Mouse (Mus musculus) inflammation-experienced regulatory T-cells, adult 6 months (primary cell): Measurements from ENCODE around the gene Snapin. TPM values are rescaled to one million over a fixed set of nuclear protein-coding genes. Genes with fewer than 3 reads are reported as not detected.

Experiments
- ATAC-seq: one replicate; pipeline ENCODE4 v1.8.0; 2017
- polyA plus RNA-seq, 3 experiments: library from polyadenylated mRNA; unstranded; fragments of 100-300 nt; shearing (Covaris generic); gene quantifications; one replicate each; pipeline ENCODE4 v1.2.1; 2017

Gene Snapin
- polyA plus RNA-seq, 3 experiments from 2014 or later: 53.6 to 73.0 (median 71.1) TPM

DNA sequence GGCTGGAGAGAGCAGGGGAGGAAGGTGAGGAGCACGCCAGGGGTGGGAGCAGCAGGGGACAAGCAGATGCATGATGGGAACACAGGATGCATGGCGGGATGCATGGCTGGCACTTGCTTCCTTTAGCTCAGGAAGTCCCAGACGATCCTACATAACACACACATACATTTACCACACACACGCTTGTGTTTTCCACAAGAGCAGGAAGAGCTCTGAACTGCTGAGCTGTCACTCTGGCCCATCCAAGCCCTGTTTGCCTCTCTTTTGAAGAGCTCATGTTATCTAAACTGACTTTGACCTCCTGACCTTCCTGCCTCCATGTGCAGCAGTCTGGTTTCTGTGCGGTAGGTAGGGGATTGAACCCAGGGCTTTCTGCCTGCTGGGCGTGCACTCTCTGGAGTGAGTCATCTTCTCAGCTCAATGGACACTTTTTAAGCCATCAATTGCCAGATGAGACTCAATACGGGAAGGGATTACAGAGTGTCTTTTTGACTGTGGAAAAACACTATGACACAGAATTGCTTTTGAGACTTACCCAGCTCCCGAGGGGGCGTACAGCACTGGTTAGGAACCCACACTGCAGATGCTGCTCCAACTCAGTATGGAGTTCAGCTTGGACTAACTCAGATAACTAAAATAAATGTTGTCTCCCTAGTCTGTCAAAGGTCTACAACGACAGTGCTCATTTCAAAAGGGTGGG lies 39.3 kb downstream of the Snapin start:
- peak; percentile 14 for ATAC-seq

DNA sequence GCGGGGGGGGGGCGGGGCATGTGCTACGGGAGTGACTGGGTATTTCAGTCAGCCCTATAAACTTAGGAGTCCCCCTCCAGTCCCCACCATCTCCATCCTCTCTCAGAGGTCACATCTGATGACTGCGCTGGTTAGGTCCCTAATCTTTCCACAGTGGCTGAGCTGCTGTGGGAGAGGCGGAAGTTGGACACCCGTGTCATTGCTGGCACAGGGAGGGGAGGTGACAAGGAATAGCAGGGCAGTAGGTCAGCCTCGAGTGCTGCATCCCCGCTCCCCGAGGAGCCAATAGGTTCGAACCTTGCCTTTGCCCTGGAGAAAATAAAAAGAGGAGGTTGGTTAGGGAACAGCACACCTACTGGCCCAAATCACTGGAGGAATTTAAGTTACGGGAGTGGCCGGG lies 40.0 kb downstream of the Snapin start:
- ATAC-seq: no peak

DNA sequence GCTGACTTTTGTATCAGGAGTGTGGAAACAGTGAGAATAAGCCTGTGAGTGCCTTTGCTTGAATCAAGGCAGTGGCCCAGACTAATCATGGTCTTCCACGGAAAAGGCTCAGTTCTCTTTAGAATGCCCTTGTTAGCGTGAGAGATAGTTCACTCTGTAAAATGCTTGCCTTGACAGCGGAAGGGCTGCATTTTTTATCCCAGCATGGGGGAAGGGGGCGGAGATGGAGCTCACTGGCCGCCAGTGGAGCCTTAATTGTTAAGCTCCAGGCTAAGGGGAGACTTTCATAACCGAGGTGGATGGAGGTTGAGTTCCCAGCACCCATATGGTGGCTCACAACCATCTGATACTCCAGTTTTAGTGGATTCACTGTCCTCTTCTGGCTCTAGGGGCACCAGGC lies 42.2 kb downstream of the Snapin start:
- no peak for ATAC-seq

DNA sequence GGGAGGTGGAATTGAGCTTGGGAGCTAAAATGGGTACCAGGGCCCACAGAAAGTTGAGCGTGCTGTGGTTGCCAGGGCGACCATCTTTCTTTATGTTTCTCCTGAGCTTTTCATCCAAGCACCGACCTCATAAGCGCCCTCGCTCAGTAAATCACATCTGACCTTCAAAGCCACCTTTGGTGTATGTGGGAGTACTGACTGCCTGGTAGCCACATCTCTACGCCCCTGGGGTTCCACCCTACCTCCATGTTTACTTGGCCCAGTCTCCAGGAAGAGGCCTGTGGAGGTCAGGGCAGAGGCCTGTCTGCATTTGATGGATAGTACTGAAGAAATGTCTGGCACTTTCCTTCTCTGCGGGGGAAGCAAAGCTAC lies 43.7 kb downstream of the Snapin start:
- ATAC-seq: no peak

DNA sequence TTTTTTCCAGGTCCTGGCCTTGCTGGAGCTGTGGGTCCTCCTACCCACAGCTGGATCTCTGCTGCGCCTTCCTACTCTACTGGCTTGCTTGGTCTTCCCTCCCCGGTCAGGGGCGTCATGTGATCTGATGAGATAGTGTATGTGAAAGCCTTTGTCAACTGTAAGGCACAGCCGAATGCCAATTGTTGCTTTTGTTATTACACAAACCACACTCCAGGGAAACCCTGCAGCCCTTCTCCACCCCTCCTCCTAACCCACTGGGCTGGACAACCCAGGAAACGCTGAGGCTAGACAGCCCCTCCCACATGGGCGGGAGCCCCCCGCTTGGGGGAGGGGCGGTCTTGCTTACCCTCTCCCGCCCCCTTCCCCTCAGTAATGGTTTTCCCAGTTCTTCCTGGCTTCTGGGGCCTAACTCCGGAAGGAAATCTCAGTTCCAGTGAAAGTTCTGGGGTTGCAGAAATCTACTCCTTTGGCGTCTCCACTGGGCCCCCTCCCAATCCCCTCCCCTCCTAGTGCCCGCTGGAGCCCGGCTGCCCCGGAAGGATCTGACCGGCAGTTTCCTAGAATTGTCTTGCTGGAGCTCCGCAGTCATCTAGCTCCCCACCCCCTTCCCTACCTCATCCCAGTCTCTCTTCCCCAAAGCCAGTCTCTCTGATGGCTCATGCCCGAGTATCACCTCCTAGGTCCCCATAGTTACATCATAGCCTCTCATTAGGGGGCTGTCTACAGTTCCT lies 44.3 kb downstream of the Snapin start:
- peak; percentile 28 for ATAC-seq

DNA sequence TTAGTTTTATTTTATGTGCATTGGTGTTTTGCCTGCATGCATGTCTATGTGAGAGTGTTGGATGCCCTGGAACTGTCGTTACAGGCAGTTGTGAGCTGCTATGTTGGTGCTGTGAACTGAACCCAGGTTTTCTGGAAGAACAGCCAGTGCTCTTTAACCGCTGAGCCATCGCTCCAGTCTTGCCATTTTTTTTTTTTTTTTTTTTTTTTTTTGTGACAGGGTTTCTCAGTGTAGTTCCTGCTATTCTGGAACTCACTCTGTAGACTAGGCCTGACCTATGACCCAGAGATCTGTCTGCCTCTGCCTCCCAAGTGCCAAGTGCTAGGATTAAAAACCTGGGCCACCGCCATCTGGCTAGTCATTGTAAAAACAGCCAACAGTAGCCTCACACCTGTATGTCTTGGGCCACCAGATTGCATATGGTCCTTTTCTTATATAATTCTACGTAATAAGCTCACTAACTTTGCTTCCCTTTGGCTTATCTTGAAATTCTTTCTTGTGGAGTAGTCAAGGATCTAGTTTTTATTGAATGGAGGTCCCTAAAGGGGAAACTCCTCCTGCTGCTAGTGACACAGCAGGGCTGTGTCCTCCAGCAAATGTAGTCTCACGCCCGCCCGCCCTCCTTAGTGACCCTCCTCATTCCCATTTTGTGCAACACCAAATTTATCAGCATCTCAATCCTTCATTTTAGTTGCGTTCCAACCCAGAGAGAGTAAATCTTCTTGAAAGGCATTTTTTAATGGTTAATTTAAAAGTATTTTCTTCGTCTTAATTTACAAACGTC lies 45.2 kb downstream of the Snapin start:
- no peak for ATAC-seq

DNA sequence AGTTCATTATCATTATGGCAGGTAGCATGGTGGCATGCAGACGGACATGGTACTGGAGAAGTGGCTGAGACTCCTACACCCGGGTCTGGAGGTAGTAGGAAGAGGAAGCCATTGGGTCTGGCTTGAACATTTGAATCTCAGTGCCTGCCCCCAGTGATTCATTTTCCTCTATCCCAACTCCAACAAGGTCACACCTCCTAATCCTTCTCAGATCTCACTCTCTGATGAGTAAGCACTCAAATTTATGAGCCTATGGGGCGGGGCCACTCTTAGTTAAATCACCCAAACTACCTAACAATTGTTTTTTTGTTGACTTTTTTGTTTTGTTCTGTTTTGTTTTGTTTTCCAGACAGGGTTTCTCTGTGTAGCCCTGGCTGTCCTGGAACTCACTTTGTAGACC lies 46.9 kb downstream of the Snapin start:
- no peak for ATAC-seq

DNA sequence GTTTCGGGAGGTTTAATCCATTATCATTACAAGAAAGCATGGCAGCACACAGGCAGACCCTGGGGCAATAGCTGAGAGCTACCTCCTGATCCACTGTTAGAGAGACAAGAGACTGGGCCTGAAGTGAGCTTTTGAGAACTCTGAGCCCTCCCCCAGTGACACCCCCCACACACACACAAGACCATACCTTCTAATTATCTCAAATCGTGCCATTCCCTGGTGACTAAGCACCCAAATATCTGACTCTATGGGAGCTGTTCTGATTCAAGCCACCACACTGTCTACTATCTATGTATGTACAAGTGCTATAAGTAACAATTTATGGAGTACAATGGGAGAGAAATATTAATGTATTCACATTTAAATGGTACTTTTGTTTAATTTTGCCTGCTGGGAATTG lies 50.1 kb downstream of the Snapin start:
- no peak for ATAC-seq

Other genes starting within 250 kb of the Snapin start
- gene Creb3l4, start 247.5 kb downstream of the Snapin start, polyA plus RNA-seq: not detected
- 10 to 100 TPM; 35.0 to 72.7 (median 59.5) TPM for gene Slc39a1, start 242.9 kb downstream of the Snapin start, polyA plus RNA-seq
- gene Crtc2, start 236.9 kb downstream of the Snapin start, polyA plus RNA-seq: 10 to 100 TPM; 35.6 to 48.0 (median 37.0) TPM
- gene Dennd4b, start 225.8 kb downstream of the Snapin start, polyA plus RNA-seq: 10 to 100 TPM; 19.6 to 25.8 (median 24.2) TPM
- gene Gatad2b, start 197.9 kb downstream of the Snapin start, polyA plus RNA-seq: 10 to 100 TPM; 14.9 to 34.0 (median 28.3) TPM
- under 1 TPM in 1 of 3 experiments, not detected in 2; 0.31 TPM for gene Slc27a3, start 101.1 kb downstream of the Snapin start, polyA plus RNA-seq
- 10 to 100 TPM; 15.6 to 18.0 (median 17.6) TPM for gene Ints3, start 57.4 kb downstream of the Snapin start, polyA plus RNA-seq
- not detected for gene Npr1, start 25.2 kb downstream of the Snapin start, polyA plus RNA-seq
- gene Ilf2, start 14.9 kb downstream of the Snapin start, polyA plus RNA-seq: 100 to 1,000 TPM; 107 to 118 (median 118) TPM
- 10 to 100 TPM; 49.4 to 62.9 (median 62.1) TPM for gene Chtop, start 18.5 kb upstream of the Snapin start, polyA plus RNA-seq
- gene S100a1, start 23.4 kb upstream of the Snapin start, polyA plus RNA-seq: 1 to 10 TPM; 2.6 to 7.6 (median 5.1) TPM
- gene S100a13, start 23.4 kb upstream of the Snapin start, polyA plus RNA-seq: 100 to 1,000 TPM; 188 to 341 (median 192) TPM
- gene S100a14, start 35.8 kb upstream of the Snapin start, polyA plus RNA-seq: under 1 TPM in 1 of 3 experiments, not detected in 2; 0.40 TPM
- not detected for gene S100a16, start 46.2 kb upstream of the Snapin start, polyA plus RNA-seq
- 1 to 10 TPM; 1.4 to 4.9 (median 2.4) TPM for gene S100a3, start 69.5 kb upstream of the Snapin start, polyA plus RNA-seq
- gene S100a2, start 99.2 kb upstream of the Snapin start, polyA plus RNA-seq: 1 to 10 TPM in 1 of 3 experiments, not detected in 2; 2.6 TPM
- gene Gm42674, start 110.9 kb upstream of the Snapin start, polyA plus RNA-seq: not detected
- 100 to 1,000 TPM in 1 of 3 experiments, 10 to 100 TPM in 2; 65.2 to 589 (median 72.0) TPM for gene S100a4, start 112.7 kb upstream of the Snapin start, polyA plus RNA-seq
- gene S100a5, start 117.5 kb upstream of the Snapin start, polyA plus RNA-seq: not detected
- 1,000 to 10,000 TPM in 1 of 3 experiments, 100 to 1,000 TPM in 2; 212 to 1,342 (median 247) TPM for gene S100a6, start 121.8 kb upstream of the Snapin start, polyA plus RNA-seq
- gene S100a7a, start 163.0 kb upstream of the Snapin start, polyA plus RNA-seq: not detected
- gene S100a8, start 177.9 kb upstream of the Snapin start, polyA plus RNA-seq: 1 to 10 TPM in 1 of 3 experiments, not detected in 2; 7.4 TPM
- 1 to 10 TPM in 1 of 3 experiments, under 1 TPM in 1, not detected in 1; 0.70 to 3.0 TPM for gene S100a9, start 204.7 kb upstream of the Snapin start, polyA plus RNA-seq
- gene Pglyrp4, start 235.9 kb upstream of the Snapin start, polyA plus RNA-seq: not detected